Mouse (Mus musculus) olfactory bulb, adult 2 months (tissue): ENCODE data around the gene Itga11.
A peak's percentile ranks its signal among the peaks of the same experiment; 100 is the strongest.

Experiments used
- CTCF ChIP-seq: fragments of 200-500 bp; IDR thresholded peaks from 2 replicates; pipeline ENCODE4 v1.5.1; 2012; ENCODE audit warnings: low read depth, mild to moderate bottlenecking, low read length, moderate library complexity; ENCODE audit not compliant: insufficient read depth
- POLR2A ChIP-seq: fragments of 200-500 bp; IDR thresholded peaks from 2 replicates; pipeline ENCODE4 v1.6.1; 2012; ENCODE audit warnings: mild to moderate bottlenecking, low read depth, low read length, moderate library complexity; ENCODE audit not compliant: insufficient read depth

GRCm38 (mm10) chr9:62811516-62812121, 134.0 kb downstream of the Itga11 start, which contains the start of gene Fem1b:
- TF ChIP-seq CTCF (no peak), POLR2A (peak; percentile 45)
